Mouse (Mus musculus) CH12.LX (cell line): ENCODE measurements around the gene Crocc. TPM values are rescaled to one million over a fixed set of nuclear protein-coding genes. Genes with fewer than 3 reads are reported as not detected.

Source experiments
- DNase-seq: peaks from one replicate; pipeline ENCODE4 v3.0.0-alpha.2; 2013; ENCODE audit errors: extremely low read depth
- H3K27ac ChIP-seq: 2 replicates; pipeline ENCODE4 v1.5.1; 2012; ENCODE audit warnings: low read depth, mild to moderate bottlenecking, control low read depth, moderate library complexity; ENCODE audit not compliant: insufficient read depth
- H3K27me3 ChIP-seq: replicated peaks from 2 replicates; pipeline ENCODE3; 2012; ENCODE audit warnings: inconsistent platforms
- H3K36me3 ChIP-seq, 2 experiments: replicated peaks in 1 of 2; 2 replicates each; pipeline versions ENCODE3 to v1.6.1; 2012; ENCODE audit warnings: inconsistent platforms in 1 of 2, low read length in 1 of 2, mild to moderate bottlenecking in 1 of 2, mixed read lengths in 1 of 2, moderate library complexity in 1 of 2; ENCODE audit not compliant: control insufficient read depth in 1 of 2, insufficient read depth in 1 of 2
- H3K4me1 ChIP-seq, 2 experiments: 2 replicates each; pipeline ENCODE4 v1.6.1; 2012; ENCODE audit warnings: inconsistent platforms in 1 of 2, moderate library complexity in 1 of 2; ENCODE audit not compliant: insufficient read depth in 2 of 2, control insufficient read depth in 1 of 2
- H3K4me2 ChIP-seq: 2 replicates; pipeline ENCODE4 v1.6.1; 2012; ENCODE audit warnings: low read depth, mild to moderate bottlenecking, control low read depth; ENCODE audit not compliant: poor library complexity, insufficient read depth, severe bottlenecking
- H3K4me3 ChIP-seq, 3 experiments: fragments of 150-350 bp in 1 of 3; sonication (generic) in 1 of 3; replicated peaks in 1 of 3; 2 replicates each; pipeline versions ENCODE3 to v1.5.1; 2011 to 2012; ENCODE audit warnings: low read depth in 2 of 3, low read length in 2 of 3, mild to moderate bottlenecking in 2 of 3, moderate library complexity in 2 of 3, control low read depth in 1 of 3, improper control_type of control experiment in 1 of 3, inconsistent platforms in 1 of 3, mixed read lengths in 1 of 3; ENCODE audit not compliant: poor library complexity in 1 of 3
- H3K79me2 ChIP-seq: replicated peaks from 2 replicates; pipeline ENCODE4 v1.6.1; 2012; ENCODE audit warnings: mild to moderate bottlenecking, moderate library complexity; ENCODE audit not compliant: control insufficient read depth, poor library complexity, insufficient read depth, severe bottlenecking; ENCODE audit errors: extremely low read depth
- H3K9ac ChIP-seq: 2 replicates; pipeline ENCODE4 v1.6.1; 2012; ENCODE audit warnings: low read depth, mild to moderate bottlenecking, control low read depth, moderate library complexity; ENCODE audit not compliant: insufficient read depth
- H3K9me3 ChIP-seq: replicated peaks from 2 replicates; pipeline ENCODE3; 2012; ENCODE audit warnings: low read length, inconsistent platforms, mixed read lengths
- CHD1 ChIP-seq: IDR thresholded peaks from 2 replicates; pipeline ENCODE4 v1.6.1; 2012; ENCODE audit warnings: low read depth, low read length, improper control_type of control experiment, inconsistent platforms
- CHD2 ChIP-seq: IDR thresholded peaks from 2 replicates; pipeline ENCODE4 v1.6.1; 2011; ENCODE audit warnings: low read length, improper control_type of control experiment
- CTCF ChIP-seq, 2 experiments: IDR thresholded peaks in 1 of 2; conservative IDR thresholded peaks in 1 of 2; 2 replicates each; pipeline ENCODE4 v1.5.1; 2011 to 2012; ENCODE audit warnings: low read depth in 2 of 2, low read length in 2 of 2, improper control_type of control experiment in 1 of 2, inconsistent platforms in 1 of 2, mild to moderate bottlenecking in 1 of 2, moderate library complexity in 1 of 2
- E2F4 ChIP-seq: IDR thresholded peaks from 2 replicates; pipeline ENCODE4 v1.6.1; 2011; ENCODE audit warnings: low read depth, low read length, improper control_type of control experiment; ENCODE audit not compliant: insufficient replicate concordance
- ETS1 ChIP-seq: conservative IDR thresholded peaks from 2 replicates; pipeline ENCODE4 v1.6.1; 2012; ENCODE audit warnings: low read depth, mild to moderate bottlenecking, inconsistent platforms, low read length, improper control_type of control experiment, moderate library complexity
- GABPA ChIP-seq: IDR thresholded peaks from 2 replicates; pipeline ENCODE4 v1.6.1; 2012; ENCODE audit warnings: low read depth, low read length, improper control_type of control experiment, inconsistent platforms; ENCODE audit not compliant: insufficient replicate concordance
- HCFC1 ChIP-seq: IDR thresholded peaks from 2 replicates; pipeline ENCODE4 v1.6.1; 2012; ENCODE audit warnings: low read depth, mild to moderate bottlenecking, inconsistent platforms, low read length, improper control_type of control experiment
- IRF4 ChIP-seq: IDR thresholded peaks from 2 replicates; pipeline ENCODE4 v1.6.1; 2014; ENCODE audit warnings: low read depth, mild to moderate bottlenecking, inconsistent platforms, low read length, improper control_type of control experiment
- JUN ChIP-seq: IDR thresholded peaks from 2 replicates; pipeline ENCODE4 v1.6.1; 2011; ENCODE audit warnings: low read depth, mild to moderate bottlenecking, low read length, improper control_type of control experiment, moderate library complexity; ENCODE audit not compliant: insufficient read depth
- JUND ChIP-seq: conservative IDR thresholded peaks from 2 replicates; pipeline ENCODE4 v1.6.1; 2011; ENCODE audit warnings: low read depth, low read length, improper control_type of control experiment
- KAT2A ChIP-seq: IDR thresholded peaks from 2 replicates; pipeline ENCODE4 v1.6.1; 2012; ENCODE audit warnings: low read length, improper control_type of control experiment, inconsistent platforms; ENCODE audit not compliant: insufficient replicate concordance
- MXI1 ChIP-seq: IDR thresholded peaks from 2 replicates; pipeline ENCODE4 v1.6.1; 2011; ENCODE audit warnings: mild to moderate bottlenecking, low read depth, low read length, improper control_type of control experiment
- MYC ChIP-seq: IDR thresholded peaks from 2 replicates; pipeline ENCODE4 v1.6.1; 2011; ENCODE audit warnings: low read depth, mild to moderate bottlenecking, improper control_type of control experiment, low read length
- NELFE ChIP-seq: IDR thresholded peaks from 2 replicates; pipeline ENCODE4 v1.6.1; 2011; ENCODE audit warnings: low read depth, low read length, improper control_type of control experiment
- NRF1 ChIP-seq: IDR thresholded peaks from 2 replicates; pipeline ENCODE4 v1.6.1; 2014; ENCODE audit warnings: low read depth, mild to moderate bottlenecking, inconsistent platforms, low read length, improper control_type of control experiment, moderate library complexity
- POLR2A ChIP-seq: IDR thresholded peaks from 2 replicates; pipeline ENCODE4 v1.6.1; 2011; ENCODE audit warnings: low read depth, mild to moderate bottlenecking, improper control_type of control experiment, low read length
- POLR2AphosphoS2 ChIP-seq: IDR thresholded peaks from 2 replicates; pipeline ENCODE4 v1.6.1; 2011; ENCODE audit warnings: low read depth, low read length, improper control_type of control experiment
- SIN3A ChIP-seq: IDR thresholded peaks from 2 replicates; pipeline ENCODE4 v1.6.1; 2012; ENCODE audit warnings: low read length, improper control_type of control experiment, inconsistent platforms
- SMC3 ChIP-seq: IDR thresholded peaks from 2 replicates; pipeline ENCODE4 v1.6.1; 2011; ENCODE audit warnings: low read depth, low read length, improper control_type of control experiment
- UBTF ChIP-seq: IDR thresholded peaks from 2 replicates; pipeline ENCODE4 v1.6.1; 2012; ENCODE audit warnings: low read depth, mild to moderate bottlenecking, inconsistent platforms, low read length, improper control_type of control experiment, moderate library complexity
- USF2 ChIP-seq: conservative IDR thresholded peaks from 2 replicates; pipeline ENCODE4 v1.6.1; 2011; ENCODE audit warnings: low read depth, low read length, improper control_type of control experiment
- ZKSCAN1 ChIP-seq: IDR thresholded peaks from 2 replicates; pipeline ENCODE4 v1.6.1; 2012; ENCODE audit warnings: low read depth, inconsistent platforms, low read length, improper control_type of control experiment, borderline replicate concordance
- ZMIZ1 ChIP-seq: IDR thresholded peaks from 2 replicates; pipeline ENCODE4 v1.6.1; 2012; ENCODE audit warnings: low read depth, mild to moderate bottlenecking, inconsistent platforms, low read length, improper control_type of control experiment
- ZNF384 ChIP-seq: IDR thresholded peaks from 2 replicates; pipeline ENCODE4 v1.6.1; 2012; ENCODE audit warnings: low read depth, low read length, improper control_type of control experiment, inconsistent platforms
- dilution Hi-C: fragments of 300-500 bp; cut with MboI; formaldehyde crosslinking; loops from 2 replicates; pipeline ENCODE4 v1.14.3; 2020; ENCODE audit warnings: low sequenced_read_pairs; ENCODE audit not compliant: extremely low pct_unique_long_range_greater_than_20kb, extremely low pct_ligation_motif_present
- in situ Hi-C: fragments of 300-500 bp; cut with MboI; formaldehyde crosslinking; loops from 3 replicates; pipeline ENCODE4 v1.14.3; 2019; ENCODE audit warnings: low sequenced_read_pairs, low pct_ligation_motif_present, low pct_unique_long_range_greater_than_20kb, mixed read lengths
- polyA plus RNA-seq: library from polyadenylated mRNA; unstranded; fragments of >175 nt; gene quantifications from 2 replicates; pipeline ENCODE4 v1.2.1, GENCODE M21; 2012; ENCODE audit warnings: low read depth; ENCODE audit not compliant: insufficient read length
- total RNA-seq, 2 experiments: library from RNA; depleted of rRNA; stranded (reverse); fragments of 300-350 nt in 1 of 2; fragments of >200 nt in 1 of 2; gene quantifications; 2 replicates each; pipeline ENCODE4 v1.2.3; 2012 to 2014

Gene Crocc
- total and polyA plus RNA-seq, 3 experiments, result 3.5 to 8.3 (median 4.8) TPM

- Histone ChIP-seq H3K4me3 (no peak overlapping the region), H3K9me3 (no peaks in the 10 kb centered on the region), H3K27ac (no peak overlapping the region), H3K4me2 (no peak overlapping the region), H3K9ac (no peak overlapping the region), H3K36me3 (peaks cover 57 to 63% of the 10 kb centered on the region in 2 experiments), H3K4me1 (peaks cover 6 to 24% of the 10 kb centered on the region in 2 experiments; a peak in 3 of 4 replicates), H3K79me2 (peaks cover 28% of the 10 kb centered on the region), H3K27me3 (no peaks in the 10 kb centered on the region)
- DNase-seq, result no peak
- in situ Hi-C loops (no loop called here), dilution Hi-C loops (no loop called here)
- TF ChIP-seq POLR2AphosphoS2, result no peak
- no peak for TF ChIP-seq ETS1
- no peak for TF ChIP-seq POLR2A
- no peak for TF ChIP-seq CHD2
- TF ChIP-seq KAT2A, result no peak
- no peak for TF ChIP-seq NRF1
- TF ChIP-seq SIN3A, result no peak
- TF ChIP-seq MYC, result no peak
- TF ChIP-seq ZKSCAN1, result no peak
- no peak for TF ChIP-seq NELFE
- no peak for TF ChIP-seq CHD1
Measured at GRCm38 (mm10) chr4:141074109-141074508, 13.8 kb upstream of the Crocc start.

- Histone ChIP-seq H3K4me1 (peaks cover 6 to 24% of the 10 kb centered on the region in 2 experiments; a peak in 3 of 4 replicates), H3K4me3 (no peak overlapping the region), H3K79me2 (peaks cover 28% of the 10 kb centered on the region), H3K4me2 (no peak overlapping the region), H3K9me3 (no peaks in the 10 kb centered on the region), H3K27me3 (no peaks in the 10 kb centered on the region), H3K27ac (no peak overlapping the region), H3K36me3 (peaks cover 61 to 68% of the 10 kb centered on the region in 2 experiments), H3K9ac (no peak overlapping the region)
- DNase-seq, result no peak
- dilution Hi-C loops, result no loop called here
- TF ChIP-seq GABPA, result no peak
- no peak for TF ChIP-seq CHD2
- TF ChIP-seq IRF4, result no peak
- TF ChIP-seq ZNF384, result no peak
- TF ChIP-seq HCFC1, result no peak
- no peak for TF ChIP-seq SMC3
- no peak for TF ChIP-seq POLR2A
- no peak for TF ChIP-seq E2F4
- TF ChIP-seq ZMIZ1, result no peak
- TF ChIP-seq CTCF (conservative IDR thresholded peaks at IDR 0.05 in 1 of 2, IDR thresholded peaks at IDR 0.05 in 1 of 2; ENCODE audit: low read depth in 2 of 2, low read length in 2 of 2), result no peak
- no peak for TF ChIP-seq UBTF
- TF ChIP-seq JUN, result no peak
- TF ChIP-seq JUND, result no peak
- TF ChIP-seq NRF1, result no peak
- TF ChIP-seq MXI1, result no peak
- TF ChIP-seq KAT2A, result no peak
- no peak for TF ChIP-seq USF2
- in situ Hi-C loops, result no loop called here
Measured at GRCm38 (mm10) chr4:141073661-141074060, 13.3 kb upstream of the Crocc start.
